Mouse (Mus musculus) urinary bladder, adult 2 months (tissue): ENCODE data around the gene Sgsm1. TPM values are rescaled to one million over a fixed set of nuclear protein-coding genes. Genes with fewer than 3 reads are reported as not detected.
A peak's percentile ranks its signal among the peaks of the same experiment; 100 is the strongest.

Experiments
- DNase-seq: peaks from one replicate; pipeline ENCODE4 v3.0.0; 2022; ENCODE audit warnings: low spot score
- polyA plus RNA-seq: library from polyadenylated mRNA; depleted of rRNA; stranded (reverse); fragments of >200 nt; gene quantifications from 2 replicates; pipeline ENCODE4 v1.2.3, GENCODE M21; 2012

Sgsm1 gene
- polyA plus RNA-seq, 1 experiment: 5.6 TPM

DNA sequence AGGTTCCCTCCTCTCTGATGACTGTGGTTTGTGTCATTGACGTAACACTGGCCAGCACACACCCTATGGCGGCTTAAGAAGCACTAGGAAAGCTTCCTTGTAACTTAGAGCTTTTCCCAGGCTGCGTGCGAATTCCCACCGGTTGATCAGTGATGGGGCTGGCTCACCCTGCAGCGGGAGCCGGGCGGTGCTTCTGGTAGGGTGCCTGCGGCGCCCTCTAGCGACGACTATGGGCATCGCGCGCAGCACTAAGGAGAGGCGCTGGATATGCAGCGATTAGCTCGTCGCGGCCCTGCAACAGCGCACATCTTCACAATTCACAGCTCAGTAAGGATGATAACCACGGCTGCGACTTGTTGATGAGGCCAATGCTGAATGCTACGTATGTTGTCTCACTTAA lies 3.4 kb upstream of the Sgsm1 start:
- DNase-seq: peak; percentile 46

GRCm38 (mm10) chr5:113309491-113310376 lies 852 bp downstream of the Sgsm1 start:
- no peak for DNase-seq

DNA sequence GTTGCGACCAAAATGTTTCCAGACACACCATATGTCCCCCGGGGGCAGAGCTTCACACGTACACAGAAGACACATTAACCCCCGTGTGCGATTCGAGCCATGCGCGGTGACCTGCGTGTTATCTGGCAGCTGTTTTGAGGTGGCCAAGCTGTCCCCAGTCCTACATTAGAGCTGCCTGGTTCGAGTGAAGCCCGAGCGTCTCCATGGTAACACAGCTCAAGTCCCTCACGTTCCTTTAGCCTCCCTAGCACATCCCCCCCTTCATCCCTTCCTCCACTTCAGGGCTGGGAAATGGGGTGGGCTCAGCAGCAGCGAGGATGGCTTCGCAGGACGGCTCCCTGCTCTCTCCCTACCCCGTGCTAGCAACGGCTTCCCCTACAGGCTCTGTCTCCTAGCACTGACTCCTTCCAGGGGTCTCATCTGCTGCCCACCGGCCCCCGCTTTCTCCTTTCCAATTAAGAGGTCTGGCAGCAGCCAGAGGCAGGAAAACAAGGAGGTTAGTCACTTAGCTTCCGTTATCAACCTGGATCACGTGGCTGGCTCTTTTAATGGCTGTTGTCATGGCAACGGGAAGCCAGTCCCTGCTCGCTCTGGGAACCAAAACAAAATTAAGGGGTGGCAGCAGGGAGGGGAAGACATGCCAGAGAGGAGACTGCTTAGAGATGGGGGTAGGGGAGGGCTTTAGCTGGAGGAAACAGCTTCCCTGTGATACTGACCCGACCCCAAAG lies 3.7 kb downstream of the Sgsm1 start:
- DNase-seq: no peak

GRCm38 (mm10) chr5:113304527-113304926 lies 6.1 kb downstream of the Sgsm1 start:
- DNase-seq: no peak

DNA sequence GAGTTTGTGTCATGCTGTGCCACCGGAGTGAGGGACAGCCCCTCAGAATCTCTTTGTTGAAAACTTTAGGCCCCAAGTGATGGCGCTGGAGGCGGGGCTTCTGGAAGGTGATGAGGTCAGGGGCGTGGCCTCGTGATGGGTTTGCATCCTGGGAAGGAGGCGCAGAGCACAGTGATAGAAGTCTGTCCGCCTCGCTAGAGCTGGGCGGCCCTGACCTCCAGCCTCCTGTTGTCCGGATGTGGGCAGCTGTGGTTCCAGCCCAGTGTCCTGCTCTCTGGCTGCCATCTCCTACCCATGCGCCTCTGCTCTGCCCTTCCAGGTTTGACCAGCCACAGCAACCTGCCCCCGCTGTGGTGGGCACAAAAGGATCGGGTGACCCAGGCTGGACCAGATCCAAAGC lies 8.7 kb downstream of the Sgsm1 start:
- no peak for DNase-seq

- DNase-seq: no peak
These were observed 10.3 kb downstream of the Sgsm1 start for GRCm38 (mm10) chr5:113300148-113300889.

DNA sequence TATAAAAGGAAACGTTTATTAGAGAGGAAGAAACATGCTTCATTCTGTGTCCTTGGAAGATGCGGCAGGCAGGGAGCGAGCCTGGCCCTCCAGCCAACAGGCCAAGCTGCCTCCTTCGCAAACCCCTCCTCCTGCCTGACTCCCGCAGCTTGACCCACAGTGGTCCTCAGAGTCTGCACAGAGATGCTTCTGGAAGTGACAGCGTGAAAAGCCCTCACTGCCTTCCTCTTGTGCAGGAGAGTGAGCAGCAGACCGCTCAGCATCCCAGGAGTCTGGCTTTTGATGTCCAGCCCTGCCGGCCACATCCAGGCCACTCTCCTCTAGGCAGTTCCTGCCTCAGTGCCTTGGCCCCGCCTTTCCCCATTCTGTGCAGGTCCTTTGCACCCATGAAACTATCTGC lies 11.2 kb downstream of the Sgsm1 start:
- DNase-seq: no peak

GRCm38 (mm10) chr5:113298826-113299225 lies 11.8 kb downstream of the Sgsm1 start:
- no peak for DNase-seq

- DNase-seq: no peak
These were observed 12.5 kb downstream of the Sgsm1 start for GRCm38 (mm10) chr5:113298040-113298439.

- DNase-seq: no peak
These were observed 14.8 kb downstream of the Sgsm1 start for GRCm38 (mm10) chr5:113295791-113296190.

GRCm38 (mm10) chr5:113294575-113294974 lies 16.0 kb downstream of the Sgsm1 start:
- no peak for DNase-seq

DNA sequence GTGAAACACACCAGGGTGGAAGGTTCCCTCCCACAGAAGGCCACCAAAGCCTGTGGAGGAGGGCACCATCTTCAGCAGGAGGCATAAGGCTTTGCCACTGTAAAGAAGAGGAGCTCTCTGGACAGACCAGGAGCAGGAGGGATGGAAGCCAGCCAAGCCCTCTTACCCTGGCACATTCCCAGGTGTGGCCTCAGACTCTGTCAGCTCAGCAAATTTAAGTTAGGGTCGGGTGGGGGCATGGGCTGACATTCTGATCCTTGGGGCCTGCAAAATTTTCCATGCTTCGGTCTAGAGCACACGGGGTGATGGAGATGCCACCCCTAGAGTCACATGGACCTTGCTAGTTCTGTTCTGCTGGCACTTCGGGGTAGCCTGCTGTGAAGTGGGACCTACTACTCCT lies 17.1 kb downstream of the Sgsm1 start:
- DNase-seq: no peak

DNA sequence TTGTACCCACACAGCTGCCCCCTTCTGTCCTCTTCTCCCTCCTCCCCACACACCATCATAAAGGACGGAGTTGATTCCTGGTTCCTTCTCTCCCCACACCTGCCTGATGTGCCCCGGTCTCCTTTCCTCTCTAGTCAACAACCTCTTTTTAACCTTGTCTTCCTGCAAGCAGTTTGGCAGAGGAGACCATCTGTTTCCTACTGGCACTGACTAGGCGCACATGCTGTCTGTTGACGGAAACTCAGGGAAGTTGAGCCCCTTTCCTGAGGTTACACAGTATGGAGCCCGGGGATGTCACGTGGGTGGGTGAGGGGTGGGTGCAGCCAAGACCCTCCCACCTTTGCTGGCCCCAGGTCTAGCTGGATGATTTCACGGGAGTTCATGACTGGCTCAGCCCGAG lies 17.8 kb downstream of the Sgsm1 start:
- no peak for DNase-seq

GRCm38 (mm10) chr5:113292179-113292578 lies 18.4 kb downstream of the Sgsm1 start:
- DNase-seq: no peak

- DNase-seq: no peak
These were observed 19.5 kb downstream of the Sgsm1 start for GRCm38 (mm10) chr5:113291125-113291524.

GRCm38 (mm10) chr5:113290149-113290548 lies 20.4 kb downstream of the Sgsm1 start:
- DNase-seq: no peak

DNA sequence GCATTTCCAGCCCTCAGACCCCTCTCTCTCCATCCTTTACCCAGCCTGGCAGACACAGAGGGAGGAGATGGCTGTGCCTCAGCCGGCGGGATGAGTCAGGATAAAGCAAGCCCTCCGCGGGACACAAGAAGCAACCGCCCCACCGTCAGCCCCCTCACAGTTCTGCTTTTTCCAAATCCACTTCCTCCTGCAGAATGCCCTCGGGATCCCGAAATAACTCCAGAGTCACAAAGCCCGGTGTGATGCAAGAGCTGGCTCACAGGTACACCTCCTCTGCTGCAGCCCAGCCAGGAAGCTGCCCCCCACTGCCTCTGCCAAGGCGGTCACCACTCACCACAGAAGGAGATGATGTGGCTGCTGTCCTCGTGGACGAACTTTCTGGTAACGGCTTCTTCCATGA lies 22.1 kb downstream of the Sgsm1 start:
- DNase-seq: no peak

GRCm38 (mm10) chr5:113287762-113288161 lies 22.8 kb downstream of the Sgsm1 start:
- no peak for DNase-seq

- DNase-seq: peak; percentile 46
These were observed 23.7 kb downstream of the Sgsm1 start for GRCm38 (mm10) chr5:113286591-113287520.

- no peak for DNase-seq
These were observed 24.5 kb downstream of the Sgsm1 start for GRCm38 (mm10) chr5:113286048-113286447.

- no peak for DNase-seq
These were observed 25.0 kb downstream of the Sgsm1 start for GRCm38 (mm10) chr5:113285541-113285940.
